Mouse (Mus musculus) brain, adult 2 months (tissue): Measurements from ENCODE around the gene Parl.
A peak's percentile ranks its signal among the peaks of the same experiment; 100 is the strongest.

Experiments used
- DNase-seq: peaks from one replicate; pipeline ENCODE4 v3.0.0; 2011; ENCODE audit warnings: low read depth, low spot score

Parl gene

GRCm38 (mm10) chr16:20301770-20302649 is at the start of gene Parl:
Gene Parl (minus strand): TSS chr16:20302387.
- DNase-seq: peak; percentile 95

- DNase-seq: no peak
Observed at GRCm38 (mm10) chr16:20345464-20345863, 43.3 kb upstream of the Parl start.

- DNase-seq: peak; percentile 90
Observed at GRCm38 (mm10) chr16:20338616-20339015, 36.4 kb upstream of the Parl start.

- no peak for DNase-seq
Observed at GRCm38 (mm10) chr16:20334918-20335317, 32.7 kb upstream of the Parl start.

DNA sequence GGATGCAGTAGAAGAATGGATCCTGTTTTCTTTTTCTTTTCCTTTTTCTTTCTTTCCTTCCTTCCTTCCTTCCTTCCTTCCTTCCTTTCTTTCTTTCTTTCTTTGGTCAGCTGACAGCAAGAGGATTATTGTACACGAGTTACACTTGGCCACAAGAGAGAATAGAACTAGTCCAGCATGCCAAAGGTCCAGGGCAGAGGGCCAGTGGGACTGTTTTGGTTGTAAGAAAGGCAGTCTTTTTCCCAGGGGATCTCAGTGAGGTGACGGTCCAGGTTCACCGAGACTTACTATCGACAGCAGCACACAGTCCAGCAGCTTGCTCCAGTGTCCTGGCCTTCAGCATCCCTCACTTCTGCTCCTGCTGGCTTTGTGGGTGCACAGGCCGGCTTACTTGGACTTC is 26.1 kb upstream of the Parl start:
- DNase-seq: no peak

- DNase-seq: no peak
Observed at GRCm38 (mm10) chr16:20325286-20325685, 23.1 kb upstream of the Parl start, which contains the start of gene Cyp2ab1. Gene Cyp2ab1 (minus strand): TSS chr16:20325404.

- no peak for DNase-seq
Observed at GRCm38 (mm10) chr16:20323907-20324306, 21.7 kb upstream of the Parl start.

- DNase-seq: no peak
Observed at GRCm38 (mm10) chr16:20322274-20322673, 20.1 kb upstream of the Parl start.

DNA sequence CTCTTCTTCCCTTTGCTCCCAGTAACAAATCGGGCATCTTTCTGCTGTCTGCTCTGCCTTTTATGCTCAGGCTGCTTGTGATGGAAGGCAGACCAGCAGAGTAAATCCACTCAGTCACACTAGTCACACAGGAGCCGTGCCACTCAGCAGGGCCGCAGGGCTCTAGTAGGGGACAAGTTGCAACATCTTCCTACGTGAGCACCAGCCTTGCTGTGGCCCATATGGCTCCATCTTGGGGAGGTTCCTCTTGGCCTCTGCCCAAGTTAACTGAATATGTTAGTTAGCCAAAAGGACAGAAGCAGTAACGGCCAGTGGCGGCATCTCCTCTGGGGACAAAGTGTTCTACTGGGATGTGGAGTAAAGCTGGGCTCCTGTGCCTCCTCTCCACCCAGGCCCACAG is 14.6 kb upstream of the Parl start:
- no peak for DNase-seq

- no peak for DNase-seq
Observed at GRCm38 (mm10) chr16:20315266-20315665, 13.1 kb upstream of the Parl start.

DNA sequence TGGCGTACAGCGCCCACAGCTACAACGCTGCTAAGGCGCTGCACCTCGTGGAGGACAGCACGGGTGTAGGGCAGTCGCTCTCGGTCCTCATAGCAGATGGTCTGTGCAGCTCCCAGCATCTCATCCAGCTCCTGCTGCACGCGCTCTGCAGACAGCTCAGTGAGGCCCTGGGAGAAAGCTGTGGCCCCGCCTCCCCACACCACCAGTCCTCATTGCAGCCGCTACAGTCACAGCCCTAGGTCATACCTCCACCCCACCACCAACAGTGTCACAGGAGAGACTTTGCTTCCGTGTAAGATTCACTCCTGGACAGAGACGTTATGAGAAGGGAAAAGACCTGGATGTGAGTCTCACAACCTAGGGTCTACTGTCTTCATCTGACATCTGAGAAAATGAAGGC is 10.1 kb upstream of the Parl start:
- DNase-seq: no peak

GRCm38 (mm10) chr16:20300076-20300475 is 2.1 kb downstream of the Parl start:
- no peak for DNase-seq

DNA sequence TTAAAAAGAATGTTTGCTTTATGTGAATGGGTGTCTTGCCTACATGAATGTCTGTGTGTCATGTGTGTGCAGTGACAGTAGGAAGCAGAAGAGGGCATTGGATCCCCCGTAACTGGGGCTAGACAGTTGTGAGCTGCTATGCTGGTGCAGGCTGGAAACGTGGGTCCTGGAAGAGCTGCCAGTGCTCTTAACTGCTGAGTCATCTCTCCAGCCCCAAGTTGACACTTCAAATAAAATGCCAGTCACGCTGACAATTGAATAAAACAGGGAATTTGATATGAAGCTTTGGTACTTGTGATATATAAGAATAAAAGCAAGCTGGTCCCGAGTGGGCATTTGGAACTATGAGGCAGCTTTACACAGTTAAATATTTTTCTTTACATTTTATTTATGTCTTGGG is 21.9 kb downstream of the Parl start:
- peak; percentile 58 for DNase-seq

GRCm38 (mm10) chr16:20279395-20279794 is 22.8 kb downstream of the Parl start:
- DNase-seq: no peak

- no peak for DNase-seq
Observed at GRCm38 (mm10) chr16:20272994-20273393, 29.2 kb downstream of the Parl start.

- DNase-seq: no peak
Observed at GRCm38 (mm10) chr16:20271339-20271738, 30.8 kb downstream of the Parl start.

DNA sequence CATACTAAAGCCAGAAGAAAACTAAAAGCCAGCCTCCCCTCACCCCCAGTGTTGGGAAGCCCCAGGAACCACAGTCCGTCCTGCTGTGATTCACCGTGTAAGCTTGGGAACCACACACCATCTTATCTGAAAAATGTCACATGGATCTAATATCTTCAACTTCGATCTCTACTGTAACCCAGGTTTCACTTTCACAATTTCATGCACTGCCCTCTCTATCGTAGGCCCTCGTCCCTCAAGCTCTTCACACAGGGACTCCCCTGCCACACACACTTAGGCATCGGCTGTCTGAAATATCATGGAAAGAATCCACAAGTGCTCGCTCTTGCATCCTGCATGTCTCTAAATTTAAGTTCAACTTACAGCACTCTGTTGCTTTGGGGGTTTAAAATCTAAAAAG is 37.1 kb downstream of the Parl start:
- DNase-seq: no peak

- DNase-seq: no peak
Observed at GRCm38 (mm10) chr16:20257926-20258325, 44.3 kb downstream of the Parl start.

GRCm38 (mm10) chr16:20248442-20249174 is 53.6 kb downstream of the Parl start:
- peak; percentile 78 for DNase-seq

DNA sequence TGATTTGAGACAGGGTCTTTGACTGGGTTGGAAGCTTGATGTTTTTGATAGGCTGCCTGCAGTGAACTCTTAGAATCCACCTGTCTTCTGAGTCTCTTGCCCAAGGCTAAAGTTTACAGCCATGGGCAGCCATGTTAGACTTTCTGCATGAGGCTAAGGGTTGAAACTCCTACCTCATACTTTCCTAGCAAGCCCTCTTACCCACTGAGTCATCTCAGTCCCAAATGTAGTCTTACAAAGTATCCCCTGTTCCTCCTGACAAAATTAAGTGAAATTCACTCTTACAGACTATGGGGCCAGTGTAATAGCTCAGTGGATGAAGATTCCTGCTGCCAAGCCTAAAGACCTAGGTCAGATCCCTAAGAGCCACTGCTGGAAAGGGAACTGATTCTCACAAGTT is 55.1 kb downstream of the Parl start:
- DNase-seq: no peak

- DNase-seq: peak; percentile 91
Observed at GRCm38 (mm10) chr16:20240468-20241414, 61.4 kb downstream of the Parl start, which contains the start of gene Map6d1. Gene Map6d1 (minus strand): TSS chr16:20241358.

GRCm38 (mm10) chr16:20238646-20239045 is 63.5 kb downstream of the Parl start:
- peak; percentile 73 for DNase-seq
